ENCODE assay signal across 9 mouse cellular contexts in the genomic region with DNA sequence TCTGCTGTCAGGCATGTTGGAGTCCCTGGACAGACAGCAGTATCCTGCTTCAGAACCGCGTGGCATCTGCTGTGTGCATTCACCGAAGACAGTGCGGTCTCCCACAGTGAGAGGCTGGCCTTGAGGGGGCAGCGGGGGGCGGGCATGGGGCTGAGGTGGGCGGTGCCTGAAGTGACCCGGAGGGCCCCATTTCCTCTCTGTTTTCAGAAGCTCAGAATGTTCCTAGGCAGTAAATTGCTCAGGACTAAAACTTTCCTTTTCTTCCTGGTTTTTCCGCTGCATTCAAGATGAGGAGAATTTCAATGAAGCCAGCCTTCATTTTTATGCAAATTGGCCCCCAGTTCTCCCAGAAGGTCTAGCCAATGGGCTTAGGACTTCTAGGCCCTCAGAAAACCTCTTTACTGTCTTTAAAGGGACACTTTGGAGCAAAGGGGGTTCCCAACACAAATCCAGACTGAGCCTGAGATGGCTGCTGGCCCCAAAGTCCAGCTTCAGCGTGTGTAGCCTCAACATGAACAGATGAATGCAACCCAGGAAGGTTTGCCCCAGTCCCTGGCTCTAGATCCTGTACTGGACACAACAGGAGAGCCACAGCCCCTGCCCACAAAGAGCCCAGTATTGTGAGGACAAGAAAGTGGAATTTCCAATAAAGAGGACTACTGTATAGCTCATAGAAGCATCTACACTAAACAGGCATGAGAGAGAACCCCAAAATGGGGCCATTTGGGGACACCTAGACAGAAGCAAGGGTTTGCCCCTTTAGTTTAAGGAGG. TPM values are rescaled to one million over a fixed set of nuclear protein-coding genes. Genes with fewer than 3 reads are reported as not detected.
DNase-seq lines count a peak whose midpoint lies in the region; ATAC-seq lines count a peak whose summit lies in the region.
"Had no signal": no experiment of that assay in that cellular context is flagged by ENCODE, and none has a peak within 500 bp of the region (broad histone marks: within the 10 kb centered on the region; RNA-seq: fewer than 3 reads in every experiment).

A gene (minus strand): TSS at position 266 of the 773 bp plus-strand sequence.

- no peak within 1 kb of the TSS for H3K27ac ChIP-seq in embryonic facial prominence, embryonic 14.5 days (replicated peaks; ENCODE audit: low read depth, low read length)
- H3K27ac ChIP-seq in midbrain, embryonic 14.5 days (replicated peaks; ENCODE audit: low read depth, low read length), result peak within 1 kb of the TSS; percentile 45; the same call in 1 of the 2 replicates
- H3K27ac ChIP-seq: heart, embryonic 15.5 days had no signal

- peaks cover 9% of the 10 kb centered on the region; the same call in 1 of the 2 replicates for H3K4me1 ChIP-seq in embryonic facial prominence, embryonic 14.5 days (ENCODE audit: control insufficient read depth, insufficient read depth, low read length)
- peaks cover 11% of the 10 kb centered on the region; the same call in 1 of the 2 replicates for H3K4me1 ChIP-seq in midbrain, embryonic 14.5 days (ENCODE audit: control insufficient read depth, insufficient read depth, low read length)
- H3K4me1 ChIP-seq: heart, embryonic 15.5 days had no signal

- H3K36me3 ChIP-seq in embryonic facial prominence, embryonic 14.5 days (ENCODE audit: control insufficient read depth, insufficient read depth, low read length), result no peaks in the 10 kb centered on the region
- no peaks in the 10 kb centered on the region for H3K36me3 ChIP-seq in midbrain, embryonic 14.5 days (ENCODE audit: control insufficient read depth, insufficient read depth, low read length)
- H3K36me3 ChIP-seq: heart, embryonic 15.5 days had no signal

- intact Hi-C loops in gastrocnemius, postnatal 36 days (cut with DNase I), result no loop called here

- no peaks in the 10 kb centered on the region for H3K9me3 ChIP-seq in embryonic facial prominence, embryonic 14.5 days (ENCODE audit: control insufficient read depth, low read length)
- no peaks in the 10 kb centered on the region for H3K9me3 ChIP-seq in midbrain, embryonic 14.5 days (ENCODE audit: control insufficient read depth, low read length)
- H3K9me3 ChIP-seq: heart, embryonic 15.5 days had no signal

- H3K4me2 ChIP-seq in embryonic facial prominence, embryonic 14.5 days (ENCODE audit: low read depth, low read length), result 0 out of 2 replicates have a peak within 1 kb of the TSS, but pooled peaks have one; percentile 21
- peak within 1 kb of the TSS; percentile 40 for H3K4me2 ChIP-seq in midbrain, embryonic 14.5 days (ENCODE audit: low read length)
- H3K4me2 ChIP-seq: heart, embryonic 15.5 days had no signal

- DNase-seq in ovary, adult 18-20 months (ENCODE audit: low spot score), result peak; percentile 75
- no peak for DNase-seq in ovary, postnatal 14 days (ENCODE audit: low spot score)
- DNase-seq in embryonic facial prominence, embryonic 14.5 days (ENCODE audit: low spot score), result no peak
- DNase-seq in layer of hippocampus, adult 18-20 months (ENCODE audit: low spot score in 2 of 2), result peak in 1 of 2 experiments; percentile 33
- peak; percentile 49 for DNase-seq in midbrain, embryonic 14.5 days
- no peak for DNase-seq in gastrocnemius, postnatal 36 days
- no peak for DNase-seq in cerebellum, adult 11 months

- WGBS in embryonic facial prominence, embryonic 14.5 days, result 19% methylated on average over 10 of the region's 10 CpGs
- WGBS in midbrain, embryonic 14.5 days, result 6% methylated on average over 10 of the region's 10 CpGs

- H3K9ac ChIP-seq in embryonic facial prominence, embryonic 14.5 days (ENCODE audit: low read depth, low read length), result no peak within 1 kb of the TSS
- H3K9ac ChIP-seq in midbrain, embryonic 14.5 days (replicated peaks; ENCODE audit: low read length), result no peak within 1 kb of the TSS
- H3K9ac ChIP-seq: heart, embryonic 15.5 days had no signal

- H3K27me3 ChIP-seq in embryonic facial prominence, embryonic 14.5 days (replicated peaks; ENCODE audit: control insufficient read depth, insufficient read depth, low read length), result no peaks in the 10 kb centered on the region
- no peaks in the 10 kb centered on the region for H3K27me3 ChIP-seq in midbrain, embryonic 14.5 days (ENCODE audit: control insufficient read depth, insufficient read depth, low read length)
- H3K27me3 ChIP-seq: heart, embryonic 15.5 days had no signal

- no peak for ATAC-seq in embryonic facial prominence, embryonic 14.5 days (ENCODE audit: low read depth)
- 0 out of 2 replicates have a peak, but pooled peaks have one; percentile 50 for ATAC-seq in midbrain, embryonic 14.5 days (ENCODE audit: low FRiP score, low TSS enrichment)
- ATAC-seq in megakaryocyte progenitor cell, adult 5-6 weeks (replicated peaks; ENCODE audit: poor library complexity), result no peak

- no peak within 1 kb of the TSS for H3K4me3 ChIP-seq in embryonic facial prominence, embryonic 14.5 days (ENCODE audit: low read depth, low read length)
- no peak within 1 kb of the TSS for H3K4me3 ChIP-seq in midbrain, embryonic 14.5 days (replicated peaks; ENCODE audit: low read depth, low read length)
- H3K4me3 ChIP-seq: heart, embryonic 15.5 days had no signal

RNA-seq across cellular contexts. Expression of the gene that starts here (rescaled TPM):
- 2.9 and 3.5 TPM in 2 replicates for polyA plus RNA-seq in embryonic facial prominence, embryonic 14.5 days (2014; fragmentation: Nextera tagmentation; extraction: Ambion mirVana)
- 100 to 1,000 TPM; 106 to 117 TPM for total RNA-seq in layer of hippocampus, adult 18-20 months (2021)
- 14.7 and 16.8 TPM in 2 replicates for polyA plus RNA-seq in midbrain, embryonic 14.5 days (2014; fragmentation: Nextera tagmentation; extraction: Ambion mirVana)
- total RNA-seq in gastrocnemius, postnatal 36 days (2021), result under 1 TPM; 0.17 to 0.61 TPM
- not detected in 2 replicates for total RNA-seq in megakaryocyte progenitor cell, adult 5-6 weeks (2015)
- 0.20 and 2.9 TPM in 2 replicates for total RNA-seq in megakaryocyte progenitor cell, adult 5-6 weeks (2017)
- polyA plus RNA-seq: heart, embryonic 15.5 days had no signal

Comparison
In these comparisons a context has a peak if more than half of its experiments do, and no peak if none do; other contexts are left out.
1. RNA of the gene that starts here (total RNA-seq): 106 to 117 TPM in layer of hippocampus, adult 18-20 months; 0.20 to 2.9 TPM in megakaryocyte progenitor cell, adult 5-6 weeks and 0.17 to 0.61 TPM in gastrocnemius, postnatal 36 days; every median in the first group is over 10 times any median in the second.
2. DNase-seq: peak in ovary, adult 18-20 months (single experiment) and midbrain, embryonic 14.5 days (single experiment); none in ovary, postnatal 14 days (single experiment), embryonic facial prominence, embryonic 14.5 days (single experiment), gastrocnemius, postnatal 36 days (0 of 2) and cerebellum, adult 11 months (single experiment).